Mouse (Mus musculus) limb, embryonic 14.5 days (tissue): ENCODE measurements around the gene Vmn1r224. TPM values are rescaled to one million over a fixed set of nuclear protein-coding genes. Genes with fewer than 3 reads are reported as not detected.

Source experiments
- ATAC-seq: fragments of 200-750 bp; cut with Nextera tagmentation; 2 replicates; pipeline ENCODE4 v1.8.0; 2017; ENCODE audit warnings: low read depth, moderate number of reproducible peaks, moderate TSS enrichment; ENCODE audit not compliant: low FRiP score
- DNase-seq: peaks from one replicate; pipeline ENCODE4 v3.0.0-alpha.2; 2015; ENCODE audit warnings: low spot score
- H3K27ac ChIP-seq: fragments of 300-500 bp; sonication (generic); replicated peaks from 2 replicates; pipeline ENCODE4 v1.5.1; 2014; ENCODE audit warnings: low read depth, mild to moderate bottlenecking, low read length, moderate library complexity, mixed read lengths
- H3K27me3 ChIP-seq: fragments of 300-500 bp; sonication (generic); 2 replicates; pipeline ENCODE4 v1.6.1; 2014; ENCODE audit warnings: low read length, mixed read lengths; ENCODE audit not compliant: control insufficient read depth, insufficient read depth
- H3K36me3 ChIP-seq: fragments of 300-500 bp; sonication (generic); 2 replicates; pipeline ENCODE4 v1.6.1; 2014; ENCODE audit warnings: mild to moderate bottlenecking, low read length, moderate library complexity, mixed read lengths; ENCODE audit not compliant: control insufficient read depth, insufficient read depth
- H3K4me1 ChIP-seq: fragments of 300-500 bp; sonication (generic); 2 replicates; pipeline ENCODE4 v1.6.1; 2014; ENCODE audit warnings: antibody characterized with exemption, low read length, mixed read lengths; ENCODE audit not compliant: control insufficient read depth, insufficient read depth
- H3K4me2 ChIP-seq: fragments of 300-500 bp; sonication (generic); replicated peaks from 2 replicates; pipeline ENCODE4 v1.6.1; 2014; ENCODE audit warnings: low read depth, mild to moderate bottlenecking, low read length, moderate library complexity; ENCODE audit not compliant: severe bottlenecking
- H3K4me3 ChIP-seq: fragments of 300-500 bp; sonication (generic); replicated peaks from 2 replicates; pipeline ENCODE4 v1.5.1; 2014; ENCODE audit warnings: low read length
- H3K9ac ChIP-seq: fragments of 300-500 bp; sonication (generic); 2 replicates; pipeline ENCODE4 v1.6.1; 2014; ENCODE audit warnings: mild to moderate bottlenecking, low read depth, low read length, moderate library complexity; ENCODE audit not compliant: severe bottlenecking
- H3K9me3 ChIP-seq: fragments of 300-500 bp; sonication (generic); 2 replicates; pipeline ENCODE4 v1.6.1; 2016; ENCODE audit warnings: low read length; ENCODE audit not compliant: control insufficient read depth
- POLR2A ChIP-seq: fragments of 200-500 bp; IDR thresholded peaks from 2 replicates; pipeline ENCODE4 v1.8.0; 2012; ENCODE audit warnings: inconsistent platforms, mild to moderate bottlenecking, moderate library complexity, borderline replicate concordance; ENCODE audit not compliant: insufficient read depth, insufficient read length; ENCODE audit errors: extremely low read depth
- WGBS: fragments of 180-500 bp; shearing (Covaris S2); extraction: QIAGEN DNeasy Blood & Tissue Kit; methylation state at CpG from one replicate; pipeline ENCODE4 v1.1.7; 2014; 5-methylcytosine and 5-hydroxymethylcytosine counted together
- polyA plus RNA-seq, 2 experiments: library from polyadenylated mRNA; depleted of rRNA in 1 of 2; stranded (reverse) in 1 of 2; unstranded in 1 of 2; fragments of >200 nt; fragmentation: Nextera tagmentation in 1 of 2; extraction: Ambion mirVana in 1 of 2; gene quantifications; 2 replicates each; pipeline versions ENCODE4 v1.2.1 to v1.2.3; 2012 to 2014

Vmn1r224 gene
- polyA plus RNA-seq (2012; rRNA removed) = not detected in 2 replicates
- polyA plus RNA-seq (2014; fragmentation: Nextera tagmentation; extraction: Ambion mirVana) = not detected in 2 replicates

DNA sequence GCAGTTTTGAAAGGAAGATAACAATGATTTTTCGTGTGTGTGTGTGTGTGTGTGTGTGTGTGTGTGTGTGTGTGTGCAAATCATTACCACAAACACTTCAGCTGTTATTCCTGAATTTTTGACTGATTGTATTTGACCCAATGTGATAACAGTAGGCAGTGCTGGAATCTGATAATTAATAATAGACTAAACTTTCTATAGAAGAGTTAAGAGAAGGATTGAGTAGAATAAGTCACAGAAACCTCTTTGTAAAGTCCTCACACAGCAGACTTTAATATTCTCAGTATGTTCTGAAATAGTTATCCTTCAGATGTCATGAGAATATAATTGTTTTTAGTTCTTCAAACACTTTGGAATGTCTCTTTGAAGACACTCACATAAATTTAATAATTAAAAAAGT lies at the start of gene Vmn1r224:
Vmn1r224 (plus strand) TSS at position 301 of the 400 bp plus-strand sequence.
- no peak within 1 kb of the TSS for H3K9ac ChIP-seq
- no peaks in the 10 kb centered on the region for H3K27me3 ChIP-seq
- no peak within 1 kb of the TSS for H3K4me3 ChIP-seq
- 38% methylated on average over 1 of the region's 1 CpGs for WGBS
- DNase-seq (no peak), ATAC-seq (no peak)
- no peaks in the 10 kb centered on the region for H3K4me1 ChIP-seq
- H3K4me2 ChIP-seq = no peak within 1 kb of the TSS
- no peak for TF ChIP-seq POLR2A
- H3K36me3 ChIP-seq = no peaks in the 10 kb centered on the region
- no peak within 1 kb of the TSS for H3K27ac ChIP-seq
- H3K9me3 ChIP-seq = no peaks in the 10 kb centered on the region; the same call in 1 of the 2 replicates

DNA sequence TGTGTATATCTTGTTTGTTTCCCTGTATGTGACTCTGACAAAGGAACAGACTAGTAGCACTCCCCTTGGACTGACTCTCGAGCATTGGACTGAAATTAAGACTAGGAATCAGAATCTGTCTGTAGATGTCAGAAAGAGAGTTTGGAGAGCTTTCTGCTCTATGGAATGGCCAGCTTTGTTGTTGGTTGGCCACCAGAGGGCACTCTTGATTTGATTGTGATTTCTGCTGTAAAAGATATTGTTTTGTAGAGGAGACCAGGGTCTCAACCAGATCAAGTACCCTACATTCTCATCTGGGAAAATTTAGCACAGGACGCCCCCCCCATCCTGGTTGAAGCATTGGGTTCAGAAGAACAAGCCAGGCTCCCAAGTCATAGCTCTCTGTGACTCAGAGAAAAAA lies 14.8 kb upstream of the Vmn1r224 start:
- WGBS = 47% methylated on average over 2 of the region's 2 CpGs

DNA sequence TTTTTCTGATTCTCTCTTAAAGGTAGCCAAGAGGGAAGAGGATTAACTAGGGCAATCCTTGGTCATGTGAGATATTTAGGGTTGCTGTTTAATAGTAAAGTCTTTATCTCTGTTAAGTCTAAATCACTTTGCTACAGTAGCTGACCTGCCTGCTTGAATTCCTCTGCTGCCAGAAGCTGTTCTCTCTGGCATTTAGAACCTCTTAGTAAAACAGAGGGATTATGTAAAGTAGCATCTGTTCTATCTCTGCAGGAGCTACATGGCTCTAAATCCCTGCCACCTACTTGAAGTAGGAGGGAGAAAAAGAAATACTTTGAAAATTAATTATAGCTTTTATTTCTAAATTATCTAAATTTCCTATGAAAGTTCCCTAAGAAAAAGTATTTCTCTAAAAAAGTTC lies 25.3 kb downstream of the Vmn1r224 start:
- H3K9ac ChIP-seq = no peak overlapping the region
- no peaks in the 10 kb centered on the region for H3K36me3 ChIP-seq
- no peaks in the 10 kb centered on the region for H3K4me1 ChIP-seq
- H3K4me3 ChIP-seq = no peak overlapping the region
- no peak overlapping the region for H3K27ac ChIP-seq
- no peaks in the 10 kb centered on the region for H3K27me3 ChIP-seq
- ATAC-seq (no peak), DNase-seq (no peak)
- H3K9me3 ChIP-seq = peaks cover 4% of the 10 kb centered on the region
- TF ChIP-seq POLR2A = no peak
- H3K4me2 ChIP-seq = no peak overlapping the region

More for the DNA sequence above, 14.8 kb upstream of the Vmn1r224 start:
- H3K9ac ChIP-seq = no peak overlapping the region
- DNase-seq (no peak), ATAC-seq (no peak)
- H3K4me3 ChIP-seq = no peak overlapping the region
- H3K4me2 ChIP-seq = no peak overlapping the region
- no peaks in the 10 kb centered on the region for H3K27me3 ChIP-seq
- H3K36me3 ChIP-seq = no peaks in the 10 kb centered on the region
- H3K27ac ChIP-seq = no peak overlapping the region
- peaks cover 9% of the 10 kb centered on the region; the same call in 1 of the 2 replicates for H3K9me3 ChIP-seq
- H3K4me1 ChIP-seq = no peaks in the 10 kb centered on the region
- TF ChIP-seq POLR2A = no peak

DNA sequence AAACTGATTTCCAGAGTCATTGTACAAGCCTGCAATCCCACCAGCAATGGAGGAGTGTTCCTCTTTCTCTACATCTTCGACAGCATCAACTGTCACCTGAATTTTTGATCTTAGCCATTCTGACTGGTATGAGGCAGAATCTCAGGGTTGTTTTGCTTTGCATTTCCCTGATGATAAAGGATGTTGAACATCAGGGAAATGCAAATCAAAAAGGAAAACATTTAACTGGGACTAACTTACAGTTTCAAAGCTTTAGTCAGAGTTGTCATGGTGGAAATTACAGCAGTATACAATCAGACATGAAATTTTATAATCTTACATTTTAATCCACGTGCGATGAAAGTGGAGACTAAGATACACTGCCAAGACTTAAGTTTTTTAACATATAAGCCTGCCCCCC lies 59.4 kb downstream of the Vmn1r224 start:
- Histone ChIP-seq H3K27me3 (no peaks in the 10 kb centered on the region), H3K9ac (no peak overlapping the region), H3K4me3 (no peak overlapping the region), H3K4me1 (no peaks in the 10 kb centered on the region), H3K36me3 (no peaks in the 10 kb centered on the region), H3K27ac (no peak overlapping the region), H3K9me3 (no peaks in the 10 kb centered on the region), H3K4me2 (no peak overlapping the region)
- 69% methylated on average over 3 of the region's 3 CpGs for WGBS
- no peak for DNase-seq
- TF ChIP-seq POLR2A = no peak
- ATAC-seq = no peak

Other genes starting within 250 kb of the Vmn1r224 start
- not detected in 2 replicates for gene Fpr-rs6, start 231.0 kb upstream of the Vmn1r224 start, polyA plus RNA-seq (2012; rRNA removed)
- not detected in 2 replicates for gene Fpr-rs6, start 231.0 kb upstream of the Vmn1r224 start, polyA plus RNA-seq (2014; fragmentation: Nextera tagmentation; extraction: Ambion mirVana)
- gene Vmn2r105, start 179.1 kb upstream of the Vmn1r224 start, polyA plus RNA-seq (2012; rRNA removed) = not detected in 2 replicates
- gene Vmn2r105, start 179.1 kb upstream of the Vmn1r224 start, polyA plus RNA-seq (2014; fragmentation: Nextera tagmentation; extraction: Ambion mirVana) = not detected in 2 replicates
- gene Vmn2r106, start 128.6 kb upstream of the Vmn1r224 start, polyA plus RNA-seq (2012; rRNA removed) = not detected in 2 replicates
- gene Vmn2r106, start 128.6 kb upstream of the Vmn1r224 start, polyA plus RNA-seq (2014; fragmentation: Nextera tagmentation; extraction: Ambion mirVana) = not detected in 2 replicates
- not detected in 2 replicates for gene Vmn2r107, start 68.9 kb upstream of the Vmn1r224 start, polyA plus RNA-seq (2012; rRNA removed)
- gene Vmn2r107, start 68.9 kb upstream of the Vmn1r224 start, polyA plus RNA-seq (2014; fragmentation: Nextera tagmentation; extraction: Ambion mirVana) = not detected in 2 replicates
- not detected in 2 replicates for gene Vmn2r108, start 67.2 kb downstream of the Vmn1r224 start, polyA plus RNA-seq (2012; rRNA removed)
- not detected in 2 replicates for gene Vmn2r108, start 67.2 kb downstream of the Vmn1r224 start, polyA plus RNA-seq (2014; fragmentation: Nextera tagmentation; extraction: Ambion mirVana)
- not detected in 2 replicates for gene Vmn1r225, start 84.0 kb downstream of the Vmn1r224 start, polyA plus RNA-seq (2012; rRNA removed)
- gene Vmn1r225, start 84.0 kb downstream of the Vmn1r224 start, polyA plus RNA-seq (2014; fragmentation: Nextera tagmentation; extraction: Ambion mirVana) = not detected in 2 replicates
- gene Vmn2r109, start 150.6 kb downstream of the Vmn1r224 start, polyA plus RNA-seq (2012; rRNA removed) = not detected in 2 replicates
- not detected in 2 replicates for gene Vmn2r109, start 150.6 kb downstream of the Vmn1r224 start, polyA plus RNA-seq (2014; fragmentation: Nextera tagmentation; extraction: Ambion mirVana)
- gene Vmn2r110, start 182.3 kb downstream of the Vmn1r224 start, polyA plus RNA-seq (2012; rRNA removed) = not detected in 2 replicates
- 0.03 and 0.07 TPM in 2 replicates for gene Vmn2r110, start 182.3 kb downstream of the Vmn1r224 start, polyA plus RNA-seq (2014; fragmentation: Nextera tagmentation; extraction: Ambion mirVana)
- not detected in 2 replicates for gene Fpr-rs3, start 210.7 kb downstream of the Vmn1r224 start, polyA plus RNA-seq (2012; rRNA removed)
- gene Fpr-rs3, start 210.7 kb downstream of the Vmn1r224 start, polyA plus RNA-seq (2014; fragmentation: Nextera tagmentation; extraction: Ambion mirVana) = not detected in 2 replicates